Mouse (Mus musculus) heart, postnatal 14 days (tissue): ENCODE data around the gene Enox1. TPM values are rescaled to one million over a fixed set of nuclear protein-coding genes. Genes with fewer than 3 reads are reported as not detected.
A peak's percentile ranks its signal among the peaks of the same experiment; 100 is the strongest.
"Not testable (repeated sequence)": the region's sequence is repeated elsewhere in the genome, so short reads cannot be mapped to it uniquely, and the experiment has no call there.

Experiments used
- DNase-seq, 2 experiments: peaks; one replicate each; pipeline ENCODE4 v3.0.0; 2021 to 2022
- intact Hi-C: fragments of 180-260 bp; cut with DNase I; formaldehyde crosslinking; loops from one replicate; pipeline ENCODE4 v1.15.1; 2025
- long read RNA-seq, 2 experiments: library from polyadenylated mRNA; stranded (forward); transcript quantifications; one replicate each; pipeline ENCODE4 v2.0.0; 2021
- total RNA-seq, 2 experiments: library from RNA; stranded (reverse); gene quantifications; 2 replicates each; pipeline ENCODE4 v1.2.3; 2021

The Enox1 gene
- 1 to 10 TPM in 1 of 2 experiments, under 1 TPM in 1; 0.98 to 1.5 TPM for total RNA-seq
- long read RNA-seq, experiment 1, partial matches to known transcripts, result 0 of 4 reads
- long read RNA-seq, experiment 1, other reads (novel, unspliced or antisense), result 4 of 4 reads
- long read RNA-seq, experiment 2, partial matches to known transcripts, result 0 of 2 reads
- long read RNA-seq, experiment 2, other reads (novel, unspliced or antisense), result 2 of 2 reads

DNA sequence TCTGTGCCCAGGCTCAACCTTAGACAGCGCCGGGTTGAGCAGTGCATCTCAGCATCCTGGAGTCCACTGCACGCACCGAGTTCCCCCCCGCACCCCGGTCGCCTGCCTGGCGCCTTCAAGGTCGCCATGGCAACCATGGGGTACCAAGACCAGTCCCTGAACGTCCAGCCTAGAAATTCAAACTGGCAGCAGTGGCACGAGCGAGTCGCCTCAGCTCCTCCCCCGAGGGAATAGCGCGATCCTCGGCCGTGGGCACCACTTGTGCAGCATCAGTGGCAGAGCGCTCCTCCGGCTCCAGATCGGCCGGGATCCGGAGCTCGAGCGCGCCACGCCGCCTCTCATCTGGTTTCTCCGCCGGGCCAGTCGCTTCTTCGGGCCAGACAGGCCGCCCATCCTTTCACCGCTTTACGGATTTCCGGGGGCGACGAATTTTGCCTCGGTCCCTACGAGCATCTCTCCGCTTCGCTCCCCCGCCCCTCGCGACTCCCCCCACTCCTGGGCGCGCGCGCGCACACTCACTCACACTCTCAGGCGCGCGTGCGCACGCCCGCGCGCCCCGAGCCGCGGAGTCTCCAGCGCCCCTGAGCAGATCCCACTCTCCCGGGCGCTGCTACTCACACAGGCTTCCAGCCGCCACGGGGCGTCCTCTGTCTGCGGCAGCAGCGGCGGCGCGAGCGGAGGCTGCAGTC lies at the start of gene Enox1:
Gene Enox1, plus strand, starts transcription at position 542 of the 689 bp plus-strand sequence.
- DNase-seq, result peak; percentile 60 to 66
- intact Hi-C loops, result loop anchor here (10.0 kb wide), 1 partner anchor 328 kb away; no protein-coding TSS in a partner anchor

DNA sequence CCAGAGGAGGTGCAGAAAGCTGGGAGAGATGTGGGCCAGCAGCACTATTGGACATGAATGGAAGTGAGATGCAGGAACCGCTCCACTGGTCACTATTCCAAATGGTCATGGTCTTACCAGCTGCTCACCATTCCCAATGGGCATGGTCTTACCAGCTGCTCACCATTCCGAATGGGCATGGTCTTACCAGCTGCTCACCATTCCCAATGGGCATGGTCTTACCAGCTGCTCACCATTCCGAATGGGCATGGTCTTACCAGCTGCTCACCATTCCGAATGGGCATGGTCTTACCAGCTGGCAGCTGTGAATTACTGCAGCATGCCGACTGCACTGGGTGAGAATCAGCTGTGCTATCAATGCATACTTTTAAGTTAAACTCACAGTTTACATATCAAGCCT lies 45.9 kb upstream of the Enox1 start:
- DNase-seq, result not testable (repeated sequence)

DNA sequence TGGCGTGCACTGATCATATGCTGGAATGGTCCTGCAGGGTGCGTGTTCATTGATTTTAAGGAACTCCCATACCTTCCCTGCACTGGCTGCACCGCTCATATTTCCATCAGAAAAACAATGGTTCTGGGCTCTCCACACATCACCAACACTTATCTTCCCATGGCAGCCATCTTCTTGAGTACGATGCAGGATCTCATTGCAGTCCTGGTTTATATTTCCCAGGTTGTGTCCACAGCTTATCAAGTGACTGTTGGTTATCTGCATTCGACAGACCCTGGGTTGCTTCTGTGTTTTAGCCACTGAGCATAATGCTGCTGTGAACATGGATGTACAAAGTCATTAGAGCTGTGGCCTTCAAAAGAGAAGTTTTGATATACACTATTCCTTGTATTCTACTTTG lies 26.0 kb upstream of the Enox1 start:
- DNase-seq, result no peak
- intact Hi-C loops, result no loop called here

More for the DNA sequence above, 45.9 kb upstream of the Enox1 start:
- intact Hi-C loops, result not testable (repeated sequence)

DNA sequence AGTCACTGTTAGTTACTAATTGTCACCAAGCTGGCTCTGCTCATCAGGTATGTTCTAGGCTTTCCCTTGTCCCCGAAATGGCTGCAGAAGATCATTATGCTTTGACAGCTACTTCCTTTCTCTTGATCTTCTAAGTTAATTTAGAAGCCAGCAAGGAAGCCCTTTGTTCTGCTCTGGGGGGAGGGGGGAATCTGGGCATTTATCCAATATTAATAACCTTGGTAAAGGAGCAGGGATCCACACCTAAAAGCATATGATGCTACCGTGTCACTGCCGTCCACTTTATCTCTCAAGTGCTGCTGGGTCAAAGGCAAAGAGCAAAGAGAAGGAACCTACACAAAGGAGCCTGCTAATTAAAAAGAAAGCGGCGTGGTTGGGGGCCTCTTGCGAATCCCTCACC lies 19.6 kb upstream of the Enox1 start:
- no peak for DNase-seq
- intact Hi-C loops, result no loop called here

DNA sequence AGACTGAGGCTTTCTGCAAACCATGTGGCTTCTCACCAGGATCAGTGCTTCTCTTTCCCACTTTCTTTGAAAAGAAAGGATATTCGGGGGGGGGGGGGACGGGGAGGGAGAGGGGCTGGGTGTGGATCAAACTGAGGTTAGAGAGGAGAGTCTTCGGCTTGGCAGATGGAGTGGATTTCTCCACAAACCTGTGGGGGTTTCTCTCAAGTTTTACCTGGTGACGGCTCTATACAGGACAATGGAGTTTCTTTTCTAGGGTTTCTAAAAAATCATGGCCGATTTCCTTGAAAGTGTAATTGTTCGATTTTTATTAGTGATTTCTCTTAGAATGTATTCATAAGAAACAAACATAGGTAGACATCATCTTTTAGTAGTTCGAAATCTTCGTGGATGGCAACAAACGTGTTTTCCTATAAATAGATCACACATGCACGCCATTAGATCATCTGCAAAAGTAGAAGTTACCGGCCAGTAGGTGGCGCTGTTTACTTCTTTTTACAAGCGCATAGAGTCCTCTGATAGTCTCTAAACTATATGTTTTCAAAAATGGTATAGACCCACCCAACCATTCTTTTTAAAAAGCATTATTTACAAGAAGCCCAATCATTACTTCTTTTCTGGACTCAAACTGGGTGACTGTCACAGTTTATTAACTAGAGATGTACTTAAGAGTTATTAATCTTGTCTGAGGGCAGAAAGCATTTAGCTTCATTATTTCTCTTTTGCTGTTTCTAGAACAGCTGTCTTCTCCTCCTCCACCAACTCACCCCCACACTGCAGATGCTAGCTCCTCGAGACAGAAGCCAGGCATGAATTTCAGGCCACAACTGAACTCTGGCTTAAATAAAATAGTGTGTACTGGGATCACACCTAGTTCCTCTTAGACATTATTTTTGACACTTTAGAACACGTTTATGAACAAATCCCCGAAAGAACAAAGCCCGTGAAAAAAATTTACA lies 15.0 kb upstream of the Enox1 start:
- peak; percentile 70 to 85 for DNase-seq
- intact Hi-C loops, result loop anchor here (1.0 to 5.0 kb wide), 5 partner anchors 401 to 1146 kb away; no protein-coding TSS in a partner anchor

DNA sequence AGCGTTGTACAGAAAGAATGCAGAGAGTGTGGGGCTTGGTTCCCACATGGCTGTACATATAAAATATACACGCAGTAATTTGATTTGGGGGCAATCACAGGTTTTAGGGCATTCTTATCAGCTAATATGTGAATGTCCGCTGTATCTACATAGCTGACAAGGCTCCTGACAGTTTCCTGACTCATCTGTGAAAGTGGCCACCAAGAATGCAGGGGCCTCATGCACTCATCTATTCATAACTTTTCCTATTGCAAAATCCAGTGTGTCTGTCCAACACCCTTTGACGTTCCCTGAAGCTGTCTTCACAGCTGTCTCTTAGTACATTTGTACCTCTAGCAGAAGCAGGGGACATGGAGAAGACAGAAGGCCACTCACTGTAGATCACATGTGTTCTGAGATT lies 11.5 kb upstream of the Enox1 start:
- no peak for DNase-seq
- intact Hi-C loops, result no loop called here

DNA sequence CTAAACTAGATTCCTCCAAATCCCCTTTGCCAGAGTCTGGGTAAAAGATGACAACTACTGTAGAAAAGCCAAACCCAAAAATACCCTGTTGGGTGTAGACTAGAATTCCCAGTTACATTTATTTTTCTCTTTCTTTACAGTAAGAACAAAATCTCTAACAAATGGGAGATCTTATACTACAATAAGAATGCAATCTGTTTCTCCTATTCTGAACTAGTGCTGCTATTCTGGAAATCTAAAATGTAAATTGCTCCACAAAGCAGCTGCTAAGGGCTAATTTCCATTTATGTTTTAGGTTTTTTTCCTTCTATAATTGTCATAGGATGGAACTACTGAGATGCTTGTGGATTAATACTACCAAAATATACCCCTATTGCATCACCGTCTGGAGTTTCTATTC lies 8.9 kb upstream of the Enox1 start:
- no peak for DNase-seq
- intact Hi-C loops, result no loop called here

DNA sequence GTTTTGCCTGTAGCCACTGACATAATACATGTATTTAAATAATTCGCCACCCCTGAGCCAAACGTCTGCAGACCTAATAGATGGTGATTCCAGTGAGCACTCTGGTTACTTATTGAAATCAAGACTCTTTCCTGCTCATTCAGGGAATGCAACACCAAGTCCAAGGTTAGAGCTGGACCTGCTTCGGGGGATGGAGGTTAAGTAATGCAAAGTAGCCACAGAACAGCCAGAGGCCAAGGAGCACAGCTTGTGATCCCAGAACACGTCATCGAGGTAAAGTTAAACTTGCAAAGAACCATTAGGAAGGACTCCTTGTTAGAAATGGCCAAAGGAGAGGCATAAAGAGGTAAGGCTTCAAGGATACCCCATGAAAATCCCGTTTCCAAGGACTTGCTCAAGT lies 6.0 kb upstream of the Enox1 start:
- intact Hi-C loops, result loop anchor here (10.0 kb wide), 1 partner anchor 334 kb away; no protein-coding TSS in a partner anchor
- DNase-seq, result no peak

DNA sequence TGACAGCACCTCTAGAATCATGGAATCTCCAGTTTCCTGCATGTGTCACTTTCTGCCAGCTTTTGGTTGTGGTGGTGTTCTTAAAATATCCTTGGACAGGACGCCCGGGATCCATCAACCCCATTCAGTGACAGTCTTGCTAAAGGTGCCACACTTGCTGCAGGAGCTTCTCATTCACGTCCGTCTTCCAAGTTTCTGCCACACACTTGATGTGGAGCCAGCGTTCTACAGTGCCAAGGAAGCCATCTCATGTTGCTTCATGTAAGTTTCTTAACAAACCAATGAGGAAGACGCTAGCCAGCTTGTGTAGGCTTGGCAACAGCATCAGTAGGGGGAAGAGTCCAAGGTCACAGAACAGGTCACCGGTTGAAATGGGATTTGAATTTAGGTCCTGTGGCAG lies 5.1 kb upstream of the Enox1 start:
- intact Hi-C loops, result loop anchor here (10.0 kb wide), 1 partner anchor 333 kb away; no protein-coding TSS in a partner anchor

DNA sequence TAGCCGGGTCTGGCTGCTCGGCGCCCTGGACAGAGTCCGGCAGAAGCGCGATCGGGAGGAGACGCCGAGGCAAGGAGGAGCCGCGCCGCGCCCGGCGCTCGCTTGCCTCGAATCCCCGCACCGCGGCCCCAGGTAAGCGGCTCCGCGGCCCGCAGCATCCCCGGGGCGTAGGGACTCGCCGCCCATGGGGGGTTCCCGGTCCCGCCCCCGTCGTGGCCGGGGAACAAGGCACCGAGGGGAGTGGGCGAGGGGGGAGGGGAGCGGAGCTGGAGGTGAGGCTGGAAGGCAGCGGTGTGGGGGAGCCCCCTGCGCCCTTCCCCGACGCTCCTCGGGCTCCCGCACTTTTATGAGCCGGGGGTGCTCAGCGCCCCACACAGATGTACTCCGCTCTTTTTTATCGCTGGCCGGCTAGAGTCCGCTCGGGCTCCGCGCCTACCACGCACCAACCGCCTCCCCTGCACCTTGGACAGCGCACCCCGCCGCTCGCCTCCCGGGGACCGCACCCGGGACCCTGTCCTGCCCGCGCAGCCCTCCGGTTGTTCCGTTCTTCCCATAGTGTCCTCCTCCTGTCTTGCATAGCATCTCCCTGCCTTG lies 445 bp downstream of the Enox1 start:
- intact Hi-C loops, result loop anchor here (10.0 kb wide), 1 partner anchor 328 kb away; no protein-coding TSS in a partner anchor
- peak; percentile 21 to 28 for DNase-seq

More for the DNA sequence above, 5.1 kb upstream of the Enox1 start:
- no peak for DNase-seq

DNA sequence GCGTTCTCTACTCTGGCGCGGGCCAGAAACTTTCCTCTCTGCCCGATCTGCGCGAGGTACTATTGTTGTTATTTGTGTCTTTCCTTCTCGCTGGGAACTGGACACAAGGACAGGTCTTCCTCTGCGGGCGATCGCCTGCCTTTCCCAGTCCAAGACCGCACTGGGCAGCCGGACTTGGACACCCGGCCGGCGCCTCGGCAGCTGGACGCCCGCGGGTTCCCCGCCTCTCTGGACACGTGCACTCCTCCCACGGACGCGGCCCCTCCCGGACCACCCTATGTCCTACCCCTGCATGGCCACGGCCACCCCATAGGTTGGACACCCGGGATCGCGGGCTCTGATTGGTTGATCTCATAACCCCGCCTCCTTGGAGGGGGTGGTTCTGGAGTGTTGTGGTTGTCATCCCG lies 945 bp downstream of the Enox1 start:
- intact Hi-C loops, result loop anchor here (10.0 kb wide), 1 partner anchor 327 kb away; no protein-coding TSS in a partner anchor
- DNase-seq, result peak; percentile 63 to 66

DNA sequence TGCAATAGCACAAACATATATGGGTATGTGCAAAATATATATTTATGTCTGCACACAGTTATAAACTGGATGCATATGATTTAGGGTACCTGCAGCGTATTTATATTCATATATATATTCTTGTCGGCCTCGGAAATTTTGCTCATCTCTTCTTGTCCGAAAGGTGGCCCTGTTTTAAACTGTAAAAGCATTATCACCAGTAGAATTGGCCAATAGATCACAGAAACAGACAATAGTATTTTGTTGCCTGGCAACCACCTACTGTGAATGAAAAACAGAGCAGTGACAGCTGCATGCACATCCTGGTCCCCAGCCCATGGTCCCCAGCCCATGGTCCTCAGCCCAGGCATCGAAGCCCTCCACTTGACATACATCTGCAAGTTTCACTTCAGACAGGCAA lies 2.8 kb downstream of the Enox1 start:
- intact Hi-C loops, result loop anchor here (10.0 kb wide), 1 partner anchor 325 kb away; no protein-coding TSS in a partner anchor

DNA sequence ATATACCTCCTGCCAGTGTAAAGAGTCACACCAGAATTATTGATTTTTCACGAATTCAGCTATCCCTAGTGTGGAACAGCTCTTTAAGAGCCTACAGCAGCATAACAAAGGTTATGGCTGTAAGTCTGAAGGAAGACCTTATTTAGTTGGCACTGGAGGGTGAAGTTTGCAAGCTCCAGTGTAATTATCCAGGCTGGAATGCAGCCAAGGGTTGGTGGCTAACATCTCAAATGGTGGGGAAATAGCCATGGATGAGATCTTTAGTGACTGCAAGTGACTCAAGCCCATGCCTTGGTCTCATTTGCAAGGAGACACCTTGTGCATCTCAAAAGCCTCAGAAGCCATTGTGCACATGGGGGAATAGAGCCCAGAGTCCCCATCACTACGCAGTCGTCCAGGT lies 5.9 kb downstream of the Enox1 start:
- intact Hi-C loops, result no loop called here
- no peak for DNase-seq

More for the DNA sequence above, 2.8 kb downstream of the Enox1 start:
- DNase-seq, result no peak

DNA sequence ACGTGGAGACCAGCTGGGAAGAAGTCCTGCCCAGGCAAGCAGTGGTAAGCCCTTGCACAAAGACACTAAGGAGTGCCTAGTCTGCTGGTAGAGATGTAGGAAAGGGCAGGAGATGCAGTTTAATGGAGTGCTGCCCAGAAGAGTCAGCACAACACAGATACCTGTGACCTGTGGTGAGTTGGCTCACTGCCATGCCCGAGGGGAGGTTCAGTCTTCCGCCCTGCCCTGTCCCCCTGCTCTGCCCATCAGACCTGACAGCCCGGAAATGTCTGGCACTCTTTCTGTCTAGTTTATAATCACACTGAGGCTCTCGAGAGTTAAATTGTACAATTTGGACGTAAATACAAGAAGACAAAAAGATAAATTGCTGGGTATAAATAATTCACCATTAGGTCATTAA lies 7.8 kb downstream of the Enox1 start:
- intact Hi-C loops, result no loop called here
- DNase-seq, result no peak

DNA sequence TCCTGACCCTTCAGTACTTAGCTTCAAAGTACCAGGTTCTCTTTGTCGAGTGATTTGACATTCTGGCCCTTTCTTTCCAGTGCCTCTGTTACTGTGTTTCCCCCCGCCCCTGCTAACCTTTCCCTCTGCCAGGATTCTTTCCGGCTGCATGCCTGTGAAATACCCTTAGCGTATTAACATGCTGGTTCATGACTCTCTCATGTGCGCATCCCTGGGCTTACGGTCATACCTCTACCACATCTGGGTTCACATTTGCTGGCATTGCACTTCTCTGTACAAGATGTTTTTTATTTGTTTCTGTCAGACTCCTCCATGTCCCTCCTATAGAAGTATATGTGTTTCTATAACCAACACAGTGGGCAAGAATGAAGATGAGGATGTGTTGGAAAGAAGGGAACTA lies 11.6 kb downstream of the Enox1 start:
- no peak for DNase-seq
- intact Hi-C loops, result no loop called here

DNA sequence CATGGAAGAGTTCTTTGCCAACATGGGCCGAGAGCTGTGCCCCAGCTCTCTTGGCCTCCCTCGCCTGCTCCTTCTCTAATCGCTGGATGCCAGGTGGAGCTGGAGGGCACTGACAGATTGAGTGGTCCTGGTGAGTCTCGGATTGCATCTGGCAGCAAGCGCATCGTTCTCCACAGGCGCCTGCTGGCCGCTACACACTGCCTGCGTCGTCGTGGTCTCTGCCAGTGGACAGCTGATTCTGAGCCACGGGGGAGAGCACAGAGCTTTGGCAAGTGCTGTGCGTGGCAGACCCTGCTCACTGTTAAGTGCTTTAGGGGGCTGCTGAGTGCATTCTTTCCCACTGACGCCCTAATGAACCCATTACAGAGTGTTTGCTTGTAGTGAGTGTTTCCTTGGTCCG lies 17.9 kb downstream of the Enox1 start:
- intact Hi-C loops, result no loop called here
- no peak for DNase-seq

DNA sequence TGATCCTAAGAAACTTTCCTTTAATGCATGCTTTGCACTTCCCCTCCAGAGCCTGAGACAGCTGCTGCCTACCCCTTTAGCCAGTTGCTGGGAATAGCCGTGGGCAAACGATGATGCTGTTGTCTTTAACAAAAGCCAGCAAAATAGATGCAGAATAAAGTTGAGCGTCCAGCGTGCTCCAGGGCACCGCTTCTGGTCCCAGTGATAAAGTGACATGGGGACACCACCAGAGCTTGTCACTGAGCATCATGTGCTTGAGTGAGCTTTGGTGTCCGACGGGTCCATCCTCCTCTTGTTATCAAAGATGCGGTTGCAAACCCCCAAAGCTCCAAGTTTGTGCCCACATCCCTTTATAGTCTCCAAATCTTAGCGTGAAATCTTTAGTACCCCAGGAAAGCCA lies 18.4 kb downstream of the Enox1 start:
- intact Hi-C loops, result no loop called here
- no peak for DNase-seq

DNA sequence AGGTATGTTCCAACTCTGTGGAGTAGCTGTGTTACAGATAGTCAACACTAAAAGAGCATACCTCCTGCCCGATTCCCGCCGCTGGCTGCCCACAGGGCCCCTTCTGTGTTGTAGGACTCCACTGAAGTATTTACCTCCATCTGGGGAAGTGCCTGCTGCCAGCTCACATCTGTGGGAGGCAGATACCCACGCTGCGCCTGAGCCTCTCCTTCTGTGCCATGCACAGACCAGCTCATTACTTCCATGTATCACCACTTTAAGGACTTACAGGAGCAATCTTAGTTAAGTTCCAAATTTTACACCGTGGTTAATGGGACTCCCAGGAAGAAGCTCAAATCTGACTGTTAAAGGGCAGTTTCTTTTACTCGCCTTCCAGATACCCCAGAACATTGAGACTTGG lies 23.7 kb downstream of the Enox1 start:
- no peak for DNase-seq
- intact Hi-C loops, result no loop called here

DNA sequence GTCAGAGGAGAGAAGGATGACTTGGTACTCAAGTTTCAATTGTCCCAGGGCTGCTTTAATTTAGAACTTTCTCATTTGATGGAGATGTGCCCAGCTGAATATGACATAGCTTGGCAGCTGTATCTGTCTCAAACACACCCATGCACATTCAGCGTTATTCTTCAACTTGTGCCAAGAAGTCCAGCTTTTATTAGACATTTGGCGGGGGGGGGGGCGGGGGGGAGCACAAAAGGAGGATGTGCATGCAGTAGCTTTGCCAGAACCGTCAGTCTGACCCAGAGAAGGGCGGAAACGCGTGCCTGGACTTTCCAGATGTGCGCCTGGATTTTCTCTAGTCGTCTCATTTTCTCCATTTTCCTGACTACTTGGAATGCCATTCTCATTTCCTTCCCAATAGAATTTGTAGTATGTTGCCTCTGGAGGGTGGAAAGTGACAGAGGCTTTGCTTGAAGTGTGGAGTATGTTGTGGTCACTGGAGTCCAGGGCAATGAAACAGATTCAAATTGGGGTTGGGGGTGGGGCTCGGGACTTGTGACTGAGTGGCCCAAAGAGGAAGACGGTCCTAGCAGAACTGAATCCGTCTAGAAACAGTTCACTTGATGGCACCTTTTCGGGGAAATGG lies 24.3 kb downstream of the Enox1 start:
- intact Hi-C loops, result no loop called here
- DNase-seq, result peak; percentile 11 to 26

DNA sequence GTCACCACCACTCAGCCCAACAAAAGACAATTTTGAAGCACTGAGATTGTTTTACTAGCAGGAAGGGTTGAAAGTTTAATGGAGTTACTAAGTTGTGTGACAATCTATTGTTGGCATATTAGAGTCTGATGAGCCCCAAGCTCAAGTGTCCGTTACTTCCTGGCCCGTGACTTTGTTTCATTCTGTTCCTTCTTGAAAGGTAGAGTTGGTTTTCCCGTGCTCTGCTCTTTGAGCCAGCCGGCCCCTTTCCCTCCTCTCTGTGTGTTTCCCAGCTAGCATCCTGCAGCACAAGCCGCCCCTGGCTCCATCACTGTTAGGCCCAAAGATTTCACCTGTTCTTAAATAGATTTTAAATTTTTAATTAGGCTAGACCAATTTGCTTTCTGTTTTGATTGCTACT lies 26.9 kb downstream of the Enox1 start:
- intact Hi-C loops, result no loop called here

More for the DNA sequence above, 26.9 kb downstream of the Enox1 start:
- DNase-seq, result no peak
